Mouse (Mus musculus) midbrain, embryonic 10.5 days (tissue): ENCODE data around the gene Tmem108. TPM values are rescaled to one million over a fixed set of nuclear protein-coding genes. Genes with fewer than 3 reads are reported as not detected.

ENCODE experiments used
- DNase-seq: peaks from one replicate; pipeline ENCODE4 v3.0.0-alpha.2; 2017; ENCODE audit warnings: low spot score
- H3K27ac ChIP-seq: fragments of 300-500 bp; sonication (generic); replicated peaks from 2 replicates; pipeline ENCODE4 v1.5.1; 2016; ENCODE audit warnings: mild to moderate bottlenecking
- H3K27me3 ChIP-seq: fragments of 300-500 bp; sonication (generic); 2 replicates; pipeline ENCODE4 v1.6.1; 2016; ENCODE audit warnings: low read depth, mild to moderate bottlenecking; ENCODE audit not compliant: poor library complexity, severe bottlenecking
- H3K36me3 ChIP-seq: fragments of 300-500 bp; sonication (generic); 2 replicates; pipeline ENCODE4 v1.6.1; 2016; ENCODE audit warnings: mild to moderate bottlenecking, moderate library complexity
- H3K4me1 ChIP-seq: fragments of 300-500 bp; sonication (generic); 2 replicates; pipeline ENCODE4 v1.6.1; 2016
- H3K4me3 ChIP-seq: fragments of 300-500 bp; sonication (generic); 2 replicates; pipeline ENCODE4 v1.5.1; 2016; ENCODE audit warnings: mild to moderate bottlenecking, moderate library complexity
- H3K9me3 ChIP-seq: fragments of 300-500 bp; sonication (generic); replicated peaks from 2 replicates; pipeline ENCODE4 v1.6.1; 2016; ENCODE audit warnings: mild to moderate bottlenecking
- WGBS: fragments of 180-500 bp; shearing (Covaris S2); methylation state at CpG from one replicate; pipeline ENCODE4 v1.1.7; 2016; 5-methylcytosine and 5-hydroxymethylcytosine counted together
- polyA plus RNA-seq: library from polyadenylated mRNA; unstranded; fragments of >200 nt; fragmentation: Nextera tagmentation; extraction: Ambion mirVana; gene quantifications from 2 replicates; pipeline ENCODE4 v1.2.1, GENCODE M21; 2016

Tmem108 gene
- polyA plus RNA-seq, 1 experiment from 2014 or later: 15.6 TPM

DNA sequence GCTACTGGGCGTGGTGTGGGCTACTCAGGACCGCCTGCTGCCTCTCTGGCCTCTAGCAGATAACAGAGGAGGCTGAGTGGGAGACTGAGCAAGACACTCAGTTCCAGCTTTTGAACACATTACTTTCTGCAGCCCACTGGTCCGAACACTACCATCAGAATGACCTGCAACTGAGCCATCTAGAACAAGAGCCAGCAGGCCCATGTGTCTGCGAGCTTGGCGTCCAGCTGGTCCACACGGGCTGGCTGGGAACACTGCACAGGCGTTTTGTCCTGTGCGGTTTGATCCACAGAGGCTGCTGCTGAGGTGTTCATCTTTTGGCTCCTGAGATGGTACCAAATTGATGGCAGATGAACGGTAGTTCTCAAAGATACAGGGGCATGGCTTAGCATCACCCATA, 196.5 kb downstream of the Tmem108 start:
- Histone ChIP-seq H3K4me1 (peaks cover 31% of the 10 kb centered on the region), H3K9me3 (peaks cover 4% of the 10 kb centered on the region; the same call in 1 of the 2 replicates), H3K36me3 (0 out of 2 replicates have a peak, but pooled peaks cover 2% of the 10 kb centered on the region), H3K27me3 (peaks cover 46% of the 10 kb centered on the region), H3K27ac (no peak overlapping the region), H3K4me3 (no peak overlapping the region)
- 91% methylated on average over 9 of the region's 9 CpGs for whole genome bisulfite sequencing
- no peak for DNase-seq

DNA sequence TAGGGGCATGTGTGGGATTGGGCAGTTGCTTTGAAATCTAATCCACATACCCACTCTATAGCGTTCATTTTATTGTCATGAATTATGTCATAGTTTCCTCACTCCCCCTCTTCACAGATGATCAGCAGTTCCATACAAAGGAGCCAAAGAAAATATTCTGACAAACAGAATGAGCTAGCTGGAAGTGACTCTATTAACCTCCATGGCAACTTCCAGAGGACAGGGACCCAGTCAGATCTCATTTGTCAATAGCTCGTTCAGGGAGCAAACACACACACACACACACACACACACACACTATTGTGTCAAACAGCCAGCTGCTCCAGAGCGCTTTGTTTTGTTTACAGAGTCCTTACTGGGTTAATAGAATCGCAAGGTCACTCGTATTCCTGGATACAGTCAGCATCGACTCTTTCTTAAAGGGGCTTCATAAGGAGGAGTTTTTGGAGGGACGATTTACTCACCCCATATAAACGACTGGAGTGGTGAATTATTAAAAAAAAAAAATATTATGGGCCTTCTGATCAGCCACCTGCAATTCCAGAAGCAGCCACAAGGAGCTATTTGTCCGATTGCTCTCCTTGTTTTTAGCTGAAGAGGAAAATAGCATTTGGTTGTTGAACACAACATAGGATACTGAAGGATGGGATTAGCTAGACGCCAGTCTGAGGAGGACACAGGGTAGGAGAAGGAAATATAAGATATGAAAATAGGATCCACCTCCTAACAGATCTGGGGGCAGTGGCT, 197.6 kb downstream of the Tmem108 start:
- DNase-seq: peak; percentile 55
- no peak overlapping the region for H3K4me3 ChIP-seq
- peaks cover 4% of the 10 kb centered on the region; the same call in 1 of the 2 replicates for H3K9me3 ChIP-seq
- no peak overlapping the region for H3K27ac ChIP-seq
- WGBS: 51% methylated on average over 10 of the region's 10 CpGs
- H3K36me3 ChIP-seq: 0 out of 2 replicates have a peak, but pooled peaks cover 2% of the 10 kb centered on the region
- H3K27me3 ChIP-seq: peaks cover 48% of the 10 kb centered on the region
- H3K4me1 ChIP-seq: peaks cover 37% of the 10 kb centered on the region

DNA sequence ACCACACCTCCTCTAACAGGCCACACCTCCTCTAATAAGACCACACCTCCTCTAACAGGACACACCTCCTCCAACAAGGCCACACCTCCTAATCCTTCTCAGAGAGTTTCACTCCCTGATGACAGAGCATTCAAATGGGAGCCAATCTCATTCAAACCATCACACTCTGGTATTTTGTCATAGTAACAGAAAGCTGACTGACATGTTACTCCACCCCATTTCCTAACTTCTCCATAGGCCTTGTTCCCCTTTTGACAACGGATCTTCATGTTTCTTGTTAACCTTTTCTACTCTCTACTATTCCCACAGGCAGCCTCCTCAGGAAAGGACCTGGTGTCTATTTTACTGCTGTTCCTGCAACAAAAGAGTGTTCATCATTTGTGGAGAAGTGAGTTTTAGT, 199.6 kb downstream of the Tmem108 start:
- H3K9me3 ChIP-seq: peaks cover 4% of the 10 kb centered on the region; the same call in 1 of the 2 replicates
- no peak overlapping the region for H3K4me3 ChIP-seq
- H3K36me3 ChIP-seq: 0 out of 2 replicates have a peak, but pooled peaks cover 2% of the 10 kb centered on the region
- no peak for DNase-seq
- WGBS: 91% methylated on average over 1 of the region's 1 CpGs
- H3K27me3 ChIP-seq: peaks cover 55% of the 10 kb centered on the region
- peaks cover 36% of the 10 kb centered on the region for H3K4me1 ChIP-seq
- no peak overlapping the region for H3K27ac ChIP-seq

DNA sequence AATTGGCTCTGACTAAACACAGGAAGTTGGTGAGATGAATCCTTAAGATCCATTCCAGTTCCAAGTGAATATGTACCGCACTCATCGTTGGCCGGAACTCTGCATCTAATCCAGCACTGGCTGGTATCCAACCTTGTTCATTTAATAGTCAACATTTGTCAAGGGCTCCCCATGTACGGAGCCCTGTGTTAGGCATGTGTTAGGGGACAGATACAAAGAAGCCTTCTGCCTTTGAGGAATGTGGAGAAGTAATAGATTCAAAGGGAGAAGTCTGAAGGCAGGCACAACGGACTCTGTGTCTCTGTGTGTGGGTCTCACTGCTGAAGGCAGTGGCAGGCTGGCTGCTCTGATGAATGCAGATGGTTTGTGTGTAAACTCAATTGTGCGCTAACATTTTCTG, 202.9 kb downstream of the Tmem108 start:
- peaks cover 76% of the 10 kb centered on the region for H3K27me3 ChIP-seq
- 83% methylated on average over 6 of the region's 6 CpGs for WGBS
- no peak for DNase-seq

DNA sequence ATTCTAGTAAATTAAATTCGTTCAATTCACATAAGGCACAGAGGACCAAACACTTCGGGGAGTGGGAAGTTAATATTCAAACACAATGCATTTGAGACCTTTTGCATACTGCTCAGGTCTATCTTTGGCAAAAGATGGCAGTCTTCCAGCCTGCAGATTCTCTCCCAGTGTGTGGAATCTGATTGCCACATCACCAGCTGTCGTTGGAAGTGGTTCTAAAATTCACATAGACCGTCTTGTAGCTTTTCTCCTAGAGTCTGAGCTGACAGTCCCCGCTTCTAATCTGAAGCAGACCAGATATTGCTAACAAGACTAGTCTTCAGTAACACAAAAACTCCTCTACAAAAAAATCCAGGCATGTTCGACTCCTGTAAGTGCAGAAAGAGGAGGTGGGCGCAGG, 203.4 kb downstream of the Tmem108 start:
- no peak for DNase-seq
- Histone ChIP-seq H3K36me3 (0 out of 2 replicates have a peak, but pooled peaks cover 2% of the 10 kb centered on the region), H3K27me3 (peaks cover 81% of the 10 kb centered on the region), H3K4me1 (peaks cover 24% of the 10 kb centered on the region), H3K9me3 (peaks cover 4% of the 10 kb centered on the region; the same call in 1 of the 2 replicates), H3K27ac (no peak overlapping the region), H3K4me3 (no peak overlapping the region)
- 92% methylated on average over 7 of the region's 7 CpGs for WGBS

More for the DNA sequence above, 202.9 kb downstream of the Tmem108 start:
- peaks cover 29% of the 10 kb centered on the region for H3K4me1 ChIP-seq
- no peak overlapping the region for H3K27ac ChIP-seq
- H3K36me3 ChIP-seq: 0 out of 2 replicates have a peak, but pooled peaks cover 2% of the 10 kb centered on the region
- peaks cover 4% of the 10 kb centered on the region; the same call in 1 of the 2 replicates for H3K9me3 ChIP-seq
- no peak overlapping the region for H3K4me3 ChIP-seq

DNA sequence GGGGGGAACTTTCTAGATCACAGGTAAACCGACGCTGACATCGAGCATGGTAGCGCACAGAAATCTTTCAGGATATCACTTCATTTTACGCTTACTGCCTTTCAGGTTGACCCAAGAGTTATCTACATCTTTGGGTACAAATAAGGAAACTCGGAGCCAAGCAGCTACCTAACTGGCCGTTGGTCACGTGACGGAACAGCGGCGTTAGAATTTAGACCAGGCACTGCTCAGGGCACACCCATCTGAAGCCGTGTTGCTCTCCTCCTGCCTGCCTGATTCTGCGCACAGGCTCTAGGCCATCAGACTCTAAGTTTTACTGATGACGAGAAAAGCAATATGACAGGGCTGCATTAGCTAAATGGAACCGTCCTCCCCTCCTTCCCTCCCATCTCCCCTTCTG, 204.6 kb downstream of the Tmem108 start:
- no peak overlapping the region for H3K4me3 ChIP-seq
- peaks cover 4% of the 10 kb centered on the region; the same call in 1 of the 2 replicates for H3K9me3 ChIP-seq
- H3K36me3 ChIP-seq: 0 out of 2 replicates have a peak, but pooled peaks cover 2% of the 10 kb centered on the region
- no peak for DNase-seq
- WGBS: 93% methylated on average over 15 of the region's 15 CpGs
- H3K4me1 ChIP-seq: peaks cover 24% of the 10 kb centered on the region
- H3K27ac ChIP-seq: no peak overlapping the region
- H3K27me3 ChIP-seq: peaks cover 89% of the 10 kb centered on the region

DNA sequence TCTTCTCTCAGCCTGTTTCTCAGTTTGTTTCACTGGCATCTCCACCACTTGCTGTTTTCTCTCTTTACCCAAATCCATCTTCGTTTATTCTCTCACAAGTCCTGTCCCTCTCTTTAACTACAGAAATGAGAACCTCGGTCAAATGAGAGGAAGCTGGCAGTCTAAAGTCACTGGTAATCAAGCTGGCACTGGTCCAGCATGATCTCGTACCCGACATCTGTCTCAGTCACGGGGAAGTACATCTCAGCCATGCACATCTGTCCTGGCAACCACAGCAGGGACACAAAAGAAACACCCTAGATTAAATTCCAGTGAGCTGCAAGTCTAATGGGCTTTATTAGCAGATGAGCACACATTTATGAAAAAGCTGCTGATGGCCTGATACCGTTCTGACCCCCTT, 206.3 kb downstream of the Tmem108 start:
- H3K9me3 ChIP-seq: no peaks in the 10 kb centered on the region
- peaks cover 38% of the 10 kb centered on the region for H3K4me1 ChIP-seq
- no peak for DNase-seq
- H3K36me3 ChIP-seq: no peaks in the 10 kb centered on the region
- H3K27ac ChIP-seq: no peak overlapping the region
- no peak overlapping the region for H3K4me3 ChIP-seq
- H3K27me3 ChIP-seq: peaks cover 89% of the 10 kb centered on the region
- 85% methylated on average over 6 of the region's 6 CpGs for WGBS

DNA sequence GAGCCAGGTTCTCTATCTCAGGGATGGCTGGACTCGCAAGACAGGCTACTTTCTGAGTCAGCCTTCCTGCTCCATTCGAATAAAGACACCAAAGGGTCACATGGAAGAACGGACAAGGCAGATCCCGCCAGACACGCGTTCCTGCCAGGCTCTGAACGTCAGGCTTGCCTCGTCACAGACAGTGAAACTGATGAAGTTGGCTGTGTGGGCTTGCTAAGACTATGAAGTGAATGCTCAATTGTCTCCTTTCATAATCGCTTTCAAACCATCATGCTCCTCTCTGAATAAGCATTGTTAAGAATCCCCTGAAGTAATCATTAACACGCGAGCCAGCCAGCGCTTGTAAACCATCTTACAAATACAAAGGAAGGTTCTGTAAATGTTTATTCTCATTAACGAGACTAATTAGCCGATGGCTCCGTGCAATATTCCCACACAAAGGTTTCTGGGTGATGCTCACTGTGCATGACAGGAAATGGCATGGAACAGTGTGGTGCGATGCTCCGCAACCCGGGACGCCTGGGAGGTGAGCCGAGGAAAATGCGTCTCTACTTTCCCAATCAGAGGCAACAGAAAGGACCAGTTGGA, 210.9 kb downstream of the Tmem108 start:
- H3K4me3 ChIP-seq: no peak overlapping the region

DNA sequence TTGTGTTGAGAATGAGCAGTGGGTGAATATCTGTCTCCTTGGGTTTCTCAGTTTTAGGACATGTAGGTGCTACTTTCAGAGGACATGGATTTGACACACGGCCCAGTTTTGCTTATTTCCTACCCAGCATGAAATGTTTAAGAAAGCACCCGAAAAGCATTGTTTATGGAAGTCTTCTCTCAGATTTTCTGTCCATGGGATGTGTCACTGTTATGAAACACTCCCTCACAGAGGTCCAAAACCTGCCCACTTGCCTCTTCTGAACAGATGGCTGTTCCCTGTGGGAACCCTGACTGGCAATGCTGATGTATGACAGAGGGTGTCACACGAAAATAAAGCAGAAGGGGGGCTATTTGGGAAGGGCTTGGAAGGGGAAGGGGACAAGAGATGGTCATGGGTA, 212.5 kb downstream of the Tmem108 start:
- no peak for DNase-seq
- Histone ChIP-seq H3K36me3 (no peaks in the 10 kb centered on the region), H3K9me3 (no peaks in the 10 kb centered on the region), H3K27me3 (peaks cover 87% of the 10 kb centered on the region), H3K4me3 (no peak overlapping the region), H3K4me1 (peaks cover 42% of the 10 kb centered on the region), H3K27ac (no peak overlapping the region)
- 86% methylated on average over 3 of the region's 3 CpGs for WGBS

More for the DNA sequence above, 210.9 kb downstream of the Tmem108 start:
- Histone ChIP-seq H3K4me1 (peaks cover 45% of the 10 kb centered on the region), H3K9me3 (no peaks in the 10 kb centered on the region), H3K27me3 (peaks cover 89% of the 10 kb centered on the region), H3K27ac (no peak overlapping the region), H3K36me3 (no peaks in the 10 kb centered on the region)
- DNase-seq: no peak
- WGBS: 55% methylated on average over 21 of the region's 21 CpGs

DNA sequence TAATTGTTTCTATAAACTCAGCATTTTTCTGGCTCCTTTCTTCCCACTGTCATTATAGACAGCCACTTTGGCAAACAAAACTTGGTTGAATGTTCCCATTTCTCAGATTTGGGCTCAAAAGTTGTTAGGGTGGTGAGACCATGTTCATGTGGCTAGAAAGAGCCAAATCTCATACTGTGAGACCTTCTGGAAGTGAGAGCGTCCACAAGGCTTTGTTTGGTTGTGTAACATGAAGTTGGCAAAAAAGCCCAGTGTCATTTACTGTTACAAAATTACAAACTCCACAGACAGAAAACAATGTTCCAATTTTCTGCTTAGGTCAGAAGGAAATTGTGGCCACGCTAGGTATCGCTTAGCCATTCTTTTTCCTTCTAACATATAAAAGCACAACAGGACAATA, 213.0 kb downstream of the Tmem108 start:
- Histone ChIP-seq H3K36me3 (no peaks in the 10 kb centered on the region), H3K4me3 (no peak overlapping the region), H3K27me3 (peaks cover 86% of the 10 kb centered on the region), H3K9me3 (no peaks in the 10 kb centered on the region), H3K4me1 (peaks cover 47% of the 10 kb centered on the region), H3K27ac (no peak overlapping the region)
- 90% methylated on average over 3 of the region's 3 CpGs for WGBS
- no peak for DNase-seq

DNA sequence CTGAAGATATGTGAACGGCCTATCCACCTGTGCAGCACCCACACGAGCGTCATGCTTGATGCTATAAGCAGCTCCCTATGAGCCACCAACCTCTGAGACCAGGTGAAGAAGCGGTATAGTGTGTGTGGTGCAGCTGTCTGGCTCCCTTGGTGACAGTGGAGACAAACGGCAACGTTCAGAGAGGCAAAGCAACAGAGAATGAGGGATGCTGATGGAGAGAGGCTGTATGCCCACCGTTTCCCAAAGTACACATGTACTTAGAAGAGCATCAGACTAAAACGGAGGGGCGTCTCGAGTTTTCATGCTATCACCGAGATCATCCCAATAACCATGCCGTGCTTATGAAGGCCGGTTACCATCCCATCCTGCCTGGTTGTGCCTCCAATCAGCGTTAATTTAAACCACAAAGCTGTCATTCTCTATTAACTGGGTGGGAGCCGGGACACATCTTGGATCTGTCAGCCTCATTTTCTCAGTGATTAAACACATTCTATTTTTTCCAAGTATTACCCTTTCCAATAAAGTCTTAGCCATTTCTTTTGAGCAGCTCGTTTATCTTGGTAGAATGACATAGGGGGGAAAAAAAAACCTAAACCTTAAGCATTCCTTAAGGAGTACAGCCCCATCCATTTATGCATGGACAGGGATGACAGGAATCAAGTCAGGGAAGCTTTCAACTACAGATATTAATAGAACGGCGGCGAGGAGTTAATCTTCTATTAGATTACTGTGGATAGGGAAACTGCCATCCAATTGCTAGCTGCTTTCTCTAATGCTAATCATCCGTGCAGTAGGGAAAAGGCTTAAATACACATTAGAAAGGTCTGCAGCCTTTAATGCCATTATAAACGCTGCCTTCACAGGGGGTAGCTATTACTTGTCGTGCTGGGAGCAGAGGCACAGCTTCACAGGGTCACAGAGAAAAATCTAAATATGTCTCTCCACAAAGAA, 214.7 kb downstream of the Tmem108 start:
- H3K4me1 ChIP-seq: peaks cover 48% of the 10 kb centered on the region

DNA sequence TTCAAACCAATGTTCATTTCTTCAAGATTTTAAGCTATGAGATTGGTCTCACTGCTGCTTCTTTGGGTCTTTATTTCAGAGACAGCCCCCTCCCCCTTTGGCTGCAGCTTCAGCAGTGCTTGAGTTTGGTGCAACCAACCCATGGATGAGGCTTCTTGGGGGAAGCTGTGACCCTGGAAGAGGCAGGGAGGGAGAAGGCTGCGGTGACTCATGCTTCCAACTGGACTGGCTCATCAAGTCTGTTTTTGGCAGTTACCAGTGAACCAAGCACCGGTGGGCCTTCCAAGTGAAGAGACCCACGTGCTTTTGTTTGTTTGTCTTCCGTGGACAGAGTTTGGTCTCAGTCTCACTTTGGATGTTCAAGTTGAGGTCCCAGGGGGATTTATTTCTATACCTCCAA, 215.9 kb downstream of the Tmem108 start:
- Histone ChIP-seq H3K9me3 (no peaks in the 10 kb centered on the region), H3K27ac (no peak overlapping the region), H3K4me3 (no peak overlapping the region), H3K27me3 (peaks cover 81% of the 10 kb centered on the region), H3K36me3 (no peaks in the 10 kb centered on the region), H3K4me1 (peaks cover 39% of the 10 kb centered on the region)
- WGBS: 83% methylated on average over 4 of the region's 4 CpGs
- DNase-seq: no peak

More for the DNA sequence above, 214.7 kb downstream of the Tmem108 start:
- Histone ChIP-seq H3K27ac (no peak overlapping the region; the same call in 1 of the 2 replicates), H3K36me3 (no peaks in the 10 kb centered on the region), H3K27me3 (peaks cover 80% of the 10 kb centered on the region), H3K4me3 (no peak overlapping the region), H3K9me3 (no peaks in the 10 kb centered on the region)
- 58% methylated on average over 22 of the region's 22 CpGs for WGBS
- no peak for DNase-seq
